Mouse (Mus musculus) heart, embryonic 13.5 days (tissue): ENCODE measurements around the gene Zdhhc17. TPM values are rescaled to one million over a fixed set of nuclear protein-coding genes. Genes with fewer than 3 reads are reported as not detected.
A peak's percentile ranks its signal among the peaks of the same experiment; 100 is the strongest.

Experiments used
- ATAC-seq: fragments of 200-750 bp; cut with Nextera tagmentation; 2 replicates; pipeline ENCODE4 v1.8.0; 2017; ENCODE audit warnings: moderate TSS enrichment; ENCODE audit not compliant: insufficient number of reproducible peaks, low FRiP score, low TSS enrichment; ENCODE audit errors: extremely low read depth
- H3K27ac ChIP-seq: fragments of 300-500 bp; sonication (generic); replicated peaks from 2 replicates; pipeline ENCODE4 v1.5.1; 2015; ENCODE audit warnings: moderate library complexity, mild to moderate bottlenecking, inconsistent platforms
- H3K27me3 ChIP-seq: fragments of 300-500 bp; sonication (generic); replicated peaks from 2 replicates; pipeline ENCODE4 v1.6.1; 2015; ENCODE audit warnings: mild to moderate bottlenecking, inconsistent platforms
- H3K36me3 ChIP-seq: fragments of 300-500 bp; sonication (generic); 2 replicates; pipeline ENCODE4 v1.6.1; 2015; ENCODE audit warnings: mild to moderate bottlenecking, inconsistent platforms
- H3K4me1 ChIP-seq: fragments of 300-500 bp; sonication (generic); 2 replicates; pipeline ENCODE4 v1.6.1; 2015; ENCODE audit warnings: inconsistent platforms
- H3K4me2 ChIP-seq: fragments of 300-500 bp; sonication (generic); 2 replicates; pipeline ENCODE4 v1.6.1; 2015; ENCODE audit warnings: inconsistent platforms, mild to moderate bottlenecking, moderate library complexity
- H3K4me3 ChIP-seq: fragments of 300-500 bp; sonication (generic); 2 replicates; pipeline ENCODE4 v1.5.1; 2015; ENCODE audit warnings: moderate library complexity, mild to moderate bottlenecking, inconsistent platforms
- H3K9ac ChIP-seq: fragments of 300-500 bp; sonication (generic); 2 replicates; pipeline ENCODE4 v1.6.1; 2015; ENCODE audit warnings: inconsistent platforms, mild to moderate bottlenecking, moderate library complexity
- H3K9me3 ChIP-seq: fragments of 300-500 bp; sonication (generic); 2 replicates; pipeline ENCODE4 v1.6.1; 2016; ENCODE audit warnings: inconsistent platforms
- WGBS: fragments of 180-500 bp; shearing (Covaris S2); methylation state at CpG from one replicate; pipeline ENCODE4 v1.1.7; 2015; ENCODE audit warnings: mixed read lengths; 5-methylcytosine and 5-hydroxymethylcytosine counted together
- polyA plus RNA-seq: library from polyadenylated mRNA; unstranded; fragments of >200 nt; fragmentation: Nextera tagmentation; extraction: Ambion mirVana; gene quantifications from 2 replicates; pipeline ENCODE4 v1.2.1, GENCODE M21; 2015

The Zdhhc17 gene
- polyA plus RNA-seq, 1 experiment from 2014 or later, result 15.4 TPM

DNA sequence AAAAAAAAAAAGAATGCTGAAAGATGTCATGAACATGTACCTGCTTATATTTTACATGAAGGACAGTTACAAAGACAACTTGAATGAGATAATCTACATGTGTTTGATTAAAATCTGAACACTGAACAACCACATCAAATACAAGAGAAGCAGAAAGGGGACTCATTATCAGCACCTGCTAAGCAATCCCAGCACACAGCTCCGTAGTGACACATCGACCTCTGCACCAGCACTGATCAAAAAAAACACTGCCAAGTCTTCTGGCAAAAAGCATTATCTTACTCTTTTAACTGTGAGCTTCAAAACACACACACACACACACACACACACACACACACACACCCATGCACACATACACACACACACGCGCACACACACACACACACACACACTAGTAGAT, 58.2 kb downstream of the Zdhhc17 start:
- peaks cover 25% of the 10 kb centered on the region for H3K4me1 ChIP-seq
- ATAC-seq, result no peak
- H3K36me3 ChIP-seq, result peaks cover 52% of the 10 kb centered on the region
- H3K9ac ChIP-seq, result no peak overlapping the region
- H3K4me3 ChIP-seq, result no peak overlapping the region
- H3K4me2 ChIP-seq, result no peak overlapping the region
- H3K9me3 ChIP-seq, result no peaks in the 10 kb centered on the region
- H3K27ac ChIP-seq, result peak overlapping the region; percentile 86
- WGBS, result 62% methylated on average over 4 of the region's 4 CpGs
- H3K27me3 ChIP-seq, result no peaks in the 10 kb centered on the region

GRCm38 (mm10) chr10:110951112-110951511, 58.8 kb downstream of the Zdhhc17 start:
- H3K4me2 ChIP-seq, result no peak overlapping the region
- H3K4me1 ChIP-seq, result peaks cover 32% of the 10 kb centered on the region
- H3K4me3 ChIP-seq, result no peak overlapping the region
- WGBS, result 70% methylated on average over 1 of the region's 1 CpGs
- no peaks in the 10 kb centered on the region for H3K27me3 ChIP-seq
- H3K9me3 ChIP-seq, result no peaks in the 10 kb centered on the region
- peaks cover 52% of the 10 kb centered on the region for H3K36me3 ChIP-seq
- no peak for ATAC-seq
- H3K27ac ChIP-seq, result no peak overlapping the region
- no peak overlapping the region for H3K9ac ChIP-seq

DNA sequence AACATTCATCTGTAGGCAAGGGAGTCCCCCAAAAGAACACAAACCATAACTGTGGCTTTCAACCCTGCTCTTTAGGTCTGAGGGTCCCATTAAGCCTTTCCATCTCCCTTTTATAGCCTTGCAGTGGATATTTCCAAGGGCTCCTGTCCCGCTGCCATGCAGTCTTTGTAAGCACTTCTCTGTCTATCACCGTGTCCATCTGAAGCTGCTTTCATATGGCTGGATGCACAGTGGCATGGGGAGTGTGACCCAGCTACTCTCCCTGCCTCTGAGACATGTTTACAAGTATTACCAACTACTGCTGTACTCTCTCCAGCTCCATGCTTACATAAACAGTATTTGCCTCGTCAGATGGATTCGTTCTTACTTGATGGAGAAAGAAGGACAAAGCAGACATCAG, 62.4 kb downstream of the Zdhhc17 start:
- Histone ChIP-seq H3K27me3 (no peaks in the 10 kb centered on the region), H3K4me3 (no peak overlapping the region), H3K9me3 (no peaks in the 10 kb centered on the region), H3K27ac (no peak overlapping the region), H3K4me2 (no peak overlapping the region), H3K9ac (no peak overlapping the region), H3K36me3 (peaks cover 68% of the 10 kb centered on the region), H3K4me1 (peaks cover 36% of the 10 kb centered on the region)
- WGBS, result 66% methylated on average over 4 of the region's 4 CpGs
- ATAC-seq, result no peak

- H3K4me2 ChIP-seq, result no peak overlapping the region
- H3K9me3 ChIP-seq, result no peaks in the 10 kb centered on the region
- no peak for ATAC-seq
- no peak overlapping the region for H3K4me3 ChIP-seq
- H3K36me3 ChIP-seq, result peaks cover 82% of the 10 kb centered on the region
- no peak overlapping the region for H3K9ac ChIP-seq
- no peaks in the 10 kb centered on the region for H3K27me3 ChIP-seq
- peaks cover 22% of the 10 kb centered on the region for H3K4me1 ChIP-seq
- whole genome bisulfite sequencing, result 76% methylated on average over 12 of the region's 12 CpGs
- H3K27ac ChIP-seq, result peak overlapping the region; percentile 58
These were observed 64.0 kb downstream of the Zdhhc17 start for GRCm38 (mm10) chr10:110945966-110946365.

DNA sequence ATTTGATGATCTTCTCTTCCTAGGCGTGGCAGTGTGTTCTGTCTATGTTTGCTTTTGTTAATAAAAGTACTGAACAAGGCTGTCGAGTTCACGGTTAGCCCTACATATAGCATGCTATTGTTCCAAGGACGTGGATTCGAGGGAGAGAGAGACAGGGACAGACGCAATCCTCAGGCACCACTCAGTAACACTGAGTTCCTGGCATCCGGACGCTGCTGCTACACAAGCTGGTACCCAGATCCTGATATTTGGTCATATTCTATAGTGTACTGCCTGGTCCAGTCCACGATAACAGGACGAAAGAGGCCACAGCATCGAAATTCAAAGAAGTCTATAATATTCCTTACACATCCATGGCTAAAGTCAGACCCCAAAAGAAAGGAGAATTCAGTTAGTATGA, 65.8 kb downstream of the Zdhhc17 start:
- H3K27ac ChIP-seq, result no peak overlapping the region
- no peaks in the 10 kb centered on the region for H3K9me3 ChIP-seq
- peaks cover 82% of the 10 kb centered on the region for H3K36me3 ChIP-seq
- no peak overlapping the region for H3K9ac ChIP-seq
- H3K4me3 ChIP-seq, result no peak overlapping the region
- H3K4me1 ChIP-seq, result peaks cover 24% of the 10 kb centered on the region
- no peak overlapping the region for H3K4me2 ChIP-seq
- 85% methylated on average over 11 of the region's 11 CpGs for WGBS
- ATAC-seq, result no peak
- no peaks in the 10 kb centered on the region for H3K27me3 ChIP-seq

DNA sequence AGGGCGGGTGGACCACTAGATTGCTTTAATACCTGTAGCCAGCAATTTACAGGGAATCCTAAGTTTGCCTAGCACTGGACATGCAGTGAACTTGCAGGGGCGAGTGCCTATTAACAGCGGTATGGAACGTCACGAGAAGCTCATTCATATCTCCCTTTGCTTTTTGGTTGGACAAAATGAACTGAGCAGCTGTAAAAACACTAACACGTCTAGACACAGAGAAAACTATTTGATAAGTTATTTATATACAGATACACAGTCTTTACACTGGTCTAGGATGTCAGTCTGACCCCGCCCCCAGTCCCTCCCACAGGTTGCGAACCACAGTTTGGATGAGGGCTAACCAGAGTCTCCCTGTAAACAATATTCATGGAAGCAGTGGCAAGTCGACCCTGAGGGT, 67.1 kb downstream of the Zdhhc17 start:
- WGBS, result 72% methylated on average over 9 of the region's 9 CpGs
- Histone ChIP-seq H3K4me3 (no peak overlapping the region), H3K4me2 (no peak overlapping the region), H3K27me3 (no peaks in the 10 kb centered on the region), H3K9ac (no peak overlapping the region), H3K9me3 (no peaks in the 10 kb centered on the region), H3K4me1 (peaks cover 24% of the 10 kb centered on the region), H3K27ac (no peak overlapping the region), H3K36me3 (peaks cover 89% of the 10 kb centered on the region)
- ATAC-seq, result no peak

GRCm38 (mm10) chr10:110941968-110942367, 68.0 kb downstream of the Zdhhc17 start:
- H3K4me1 ChIP-seq, result peaks cover 29% of the 10 kb centered on the region
- no peaks in the 10 kb centered on the region for H3K27me3 ChIP-seq
- H3K9me3 ChIP-seq, result no peaks in the 10 kb centered on the region
- WGBS, result 91% methylated on average over 11 of the region's 11 CpGs
- no peak for ATAC-seq
- H3K27ac ChIP-seq, result no peak overlapping the region
- H3K36me3 ChIP-seq, result peaks cover 89% of the 10 kb centered on the region
- H3K4me2 ChIP-seq, result no peak overlapping the region
- no peak overlapping the region for H3K9ac ChIP-seq
- H3K4me3 ChIP-seq, result no peak overlapping the region

GRCm38 (mm10) chr10:110940740-110941398, 69.1 kb downstream of the Zdhhc17 start:
- Histone ChIP-seq H3K27me3 (no peaks in the 10 kb centered on the region), H3K9me3 (no peaks in the 10 kb centered on the region), H3K4me2 (no peak overlapping the region), H3K36me3 (peaks cover 89% of the 10 kb centered on the region), H3K4me1 (peaks cover 18% of the 10 kb centered on the region), H3K27ac (no peak overlapping the region), H3K4me3 (no peak overlapping the region), H3K9ac (no peak overlapping the region)
- no peak for ATAC-seq
- 76% methylated on average over 13 of the region's 13 CpGs for WGBS

DNA sequence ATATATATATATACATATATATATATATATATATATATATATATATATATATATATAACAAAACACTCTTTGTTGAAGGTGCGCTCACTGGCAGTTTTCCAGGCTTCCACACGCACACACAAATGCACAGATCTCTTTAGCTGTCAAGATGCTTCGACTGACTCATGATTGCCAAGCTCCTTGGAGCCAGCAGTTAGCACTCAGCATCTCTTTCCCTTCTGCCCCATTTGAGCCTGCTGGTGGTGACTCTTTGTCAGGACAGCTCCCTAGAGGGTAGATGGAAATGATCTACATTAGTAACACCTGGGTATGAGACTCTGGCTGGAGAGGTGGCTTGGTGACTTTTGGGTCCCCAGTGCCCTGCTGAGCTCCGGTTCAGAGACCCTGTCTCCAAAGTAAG, 70.2 kb downstream of the Zdhhc17 start:
- Histone ChIP-seq H3K9ac (no peak overlapping the region), H3K4me1 (peaks cover 19% of the 10 kb centered on the region), H3K36me3 (peaks cover 89% of the 10 kb centered on the region), H3K27me3 (no peaks in the 10 kb centered on the region), H3K9me3 (no peaks in the 10 kb centered on the region), H3K27ac (no peak overlapping the region), H3K4me2 (no peak overlapping the region), H3K4me3 (no peak overlapping the region)
- ATAC-seq, result no peak
- WGBS, result 61% methylated on average over 4 of the region's 4 CpGs

- 80% methylated on average over 19 of the region's 19 CpGs for WGBS
- no peak for ATAC-seq
- H3K4me1 ChIP-seq, result peaks cover 23% of the 10 kb centered on the region
- H3K9me3 ChIP-seq, result no peaks in the 10 kb centered on the region
- H3K4me2 ChIP-seq, result no peak overlapping the region
- no peak overlapping the region for H3K4me3 ChIP-seq
- no peak overlapping the region for H3K9ac ChIP-seq
- 0 out of 2 replicates have a peak overlapping the region, but pooled peaks have one; percentile 9 for H3K27ac ChIP-seq
- no peaks in the 10 kb centered on the region for H3K27me3 ChIP-seq
- peaks cover 86% of the 10 kb centered on the region for H3K36me3 ChIP-seq
These were observed 70.9 kb downstream of the Zdhhc17 start for GRCm38 (mm10) chr10:110938841-110939549.

DNA sequence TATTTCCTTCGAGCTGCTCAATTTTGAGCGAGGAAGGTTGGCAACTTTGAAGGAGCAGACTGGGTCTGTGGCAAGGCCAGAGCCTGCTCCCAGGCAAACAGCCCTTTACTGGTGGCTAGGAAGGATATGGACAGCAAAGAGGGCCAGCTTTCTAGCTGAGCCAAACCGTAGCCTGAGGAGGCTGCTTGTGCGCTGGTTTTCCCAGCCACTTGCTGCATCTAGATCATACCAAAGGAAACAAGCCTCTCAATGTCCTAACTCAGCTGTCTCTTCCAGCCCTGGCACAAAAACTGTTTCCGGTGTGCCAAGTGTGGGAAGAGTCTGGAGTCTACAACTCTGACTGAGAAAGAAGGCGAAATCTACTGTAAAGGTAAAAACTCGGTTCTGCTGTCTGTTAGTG, 71.6 kb downstream of the Zdhhc17 start:
- no peaks in the 10 kb centered on the region for H3K9me3 ChIP-seq
- no peak overlapping the region for H3K4me2 ChIP-seq
- H3K36me3 ChIP-seq, result peaks cover 83% of the 10 kb centered on the region
- no peaks in the 10 kb centered on the region for H3K27me3 ChIP-seq
- no peak overlapping the region for H3K9ac ChIP-seq
- no peak overlapping the region for H3K27ac ChIP-seq
- 86% methylated on average over 7 of the region's 7 CpGs for WGBS
- H3K4me1 ChIP-seq, result peaks cover 23% of the 10 kb centered on the region
- no peak overlapping the region for H3K4me3 ChIP-seq
- ATAC-seq, result no peak

DNA sequence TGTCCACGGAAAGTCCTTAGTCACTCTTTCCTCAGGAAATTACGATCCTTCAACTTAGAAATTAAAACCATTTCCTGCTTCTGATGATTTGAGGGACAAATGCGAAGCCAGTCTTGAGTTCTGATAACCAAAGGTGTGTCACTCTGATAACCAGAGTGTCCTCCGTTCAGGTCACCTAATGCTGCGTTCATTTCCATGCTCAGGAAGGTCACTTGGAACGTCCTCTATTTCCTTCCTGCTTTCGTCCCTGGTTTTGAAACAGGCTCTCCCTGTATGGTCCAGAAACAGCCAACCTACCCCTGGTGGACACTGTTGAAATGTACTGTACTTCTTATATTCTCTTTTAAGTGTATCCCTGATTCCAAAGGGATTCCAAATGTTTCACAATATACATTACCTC, 74.3 kb downstream of the Zdhhc17 start:
- Histone ChIP-seq H3K4me3 (no peak overlapping the region), H3K27ac (peak overlapping the region; percentile 21; the same call in 1 of the 2 replicates), H3K9me3 (no peaks in the 10 kb centered on the region), H3K27me3 (no peaks in the 10 kb centered on the region), H3K9ac (no peak overlapping the region), H3K4me1 (peaks cover 35% of the 10 kb centered on the region), H3K4me2 (no peak overlapping the region), H3K36me3 (peaks cover 71% of the 10 kb centered on the region)
- WGBS, result 46% methylated on average over 7 of the region's 7 CpGs
- ATAC-seq, result no peak
